Mouse (Mus musculus): ENCODE measurements around the gene Nat8.
"Not testable (repeated sequence)": the region's sequence is repeated elsewhere in the genome, so short reads cannot be mapped to it uniquely, and the experiment has no call there.

The Nat8 gene

GRCm38 (mm10) chr6:85831796-85832321 is at the start of gene Nat8:
Gene Nat8, minus strand, starts transcription at chr6:85832082.
- ChIA-PET CTCF (interaction anchor here in 1 of 4 experiments (0.6 kb wide), 1 partner anchor 135 kb away, joined by 3 read pairs; no protein-coding TSS in a partner anchor), POLR2A (interaction anchor here in 2 of 4 experiments (0.6 to 1.0 kb wide), 2 partner anchors 111 to 246 kb away, joined by 4 to 9 read pairs; no protein-coding TSS in a partner anchor)

GRCm38 (mm10) chr6:85869006-85869405 is 37.1 kb upstream of the Nat8 start, which contains the start of gene Nat8f2:
Gene Nat8f2, minus strand, starts transcription at chr6:85869158.
- CTCF ChIA-PET, POLR2A ChIA-PET: not testable (repeated sequence)

GRCm38 (mm10) chr6:85867726-85868690 is 36.1 kb upstream of the Nat8 start:
- CTCF ChIA-PET: no interaction called here

GRCm38 (mm10) chr6:85866995-85867394 is 35.1 kb upstream of the Nat8 start:
- CTCF ChIA-PET, POLR2A ChIA-PET: not testable (repeated sequence)

More at GRCm38 (mm10) chr6:85867726-85868690, 36.1 kb upstream of the Nat8 start:
- POLR2A ChIA-PET: no interaction called here

- POLR2A ChIA-PET, CTCF ChIA-PET: not testable (repeated sequence)
Observed at GRCm38 (mm10) chr6:85866166-85866565, 34.3 kb upstream of the Nat8 start.

GRCm38 (mm10) chr6:85864900-85865639 is 33.2 kb upstream of the Nat8 start:
- ChIA-PET CTCF (interaction anchor here in 1 of 4 experiments (0.6 kb wide), 1 partner anchor 469 kb away, joined by 6 read pairs; no protein-coding TSS in a partner anchor), POLR2A (interaction anchor here in 2 of 4 experiments (0.6 to 1.0 kb wide), 4 partner anchors 17 to 1582 kb away, joined by 3 to 5 read pairs (median 4); partner anchors contain the start of gene Nat8f1 (in 1 of the 2))

- CTCF ChIA-PET: interaction anchor here in 1 of 4 experiments (0.6 kb wide), 1 partner anchor 422 kb away, joined by 5 read pairs; no protein-coding TSS in a partner anchor
- POLR2A ChIA-PET: interaction anchor here in 1 of 4 experiments (1.0 kb wide), 1 partner anchor 16 kb away, joined by 3 read pairs; no protein-coding TSS in a partner anchor
Observed at GRCm38 (mm10) chr6:85863840-85864239, 32.0 kb upstream of the Nat8 start.

- ChIA-PET CTCF (no interaction called here), POLR2A (no interaction called here)
Observed at GRCm38 (mm10) chr6:85863136-85863535, 31.3 kb upstream of the Nat8 start.

- POLR2A ChIA-PET: no interaction called here
- CTCF ChIA-PET: interaction anchor here in 1 of 4 experiments (0.7 kb wide), 1 partner anchor 206 kb away, joined by 3 read pairs; no protein-coding TSS in a partner anchor
Observed at GRCm38 (mm10) chr6:85862565-85862964, 30.7 kb upstream of the Nat8 start.

- POLR2A ChIA-PET: interaction anchor here in 1 of 4 experiments (0.9 to 1.0 kb wide), 2 partner anchors 11 to 12 kb away, joined by 3 read pairs; no protein-coding TSS in a partner anchor
- CTCF ChIA-PET: interaction anchor here in 1 of 4 experiments (0.6 kb wide), 1 partner anchor 1025 kb away, joined by 3 read pairs; no protein-coding TSS in a partner anchor
Observed at GRCm38 (mm10) chr6:85861247-85861646, 29.4 kb upstream of the Nat8 start.

GRCm38 (mm10) chr6:85856194-85856678 is 24.4 kb upstream of the Nat8 start:
- CTCF ChIA-PET: interaction anchor here in 1 of 4 experiments (0.7 kb wide), 1 partner anchor 34 kb away, joined by 3 read pairs; no protein-coding TSS in a partner anchor
- POLR2A ChIA-PET: no interaction called here

- POLR2A ChIA-PET: no interaction called here
- CTCF ChIA-PET: interaction anchor here in 2 of 4 experiments (0.5 to 0.7 kb wide), 2 partner anchors 207 to 502 kb away, joined by 3 read pairs; no protein-coding TSS in a partner anchor
Observed at GRCm38 (mm10) chr6:85853481-85853880, 21.6 kb upstream of the Nat8 start.

GRCm38 (mm10) chr6:85851062-85851773 is 19.3 kb upstream of the Nat8 start:
- CTCF ChIA-PET: interaction anchor here in 1 of 4 experiments (2.3 kb wide), 1 partner anchor 53 kb away, joined by 5 read pairs; the partner anchor contains the start of gene Nat8f4
- POLR2A ChIA-PET: interaction anchor here in 1 of 4 experiments (0.6 to 1.7 kb wide), 2 partner anchors 51 to 64 kb away, joined by 4 read pairs; partner anchors contain the start of gene Nat8f1

GRCm38 (mm10) chr6:85849240-85849639 is 17.4 kb upstream of the Nat8 start:
- ChIA-PET CTCF (interaction anchor here in 2 of 4 experiments (0.8 to 2.3 kb wide), 4 partner anchors 10 to 66 kb away, joined by 3 to 5 read pairs (median 4); partner anchors contain the start of genes Nat8f1 (in 1 of the 2) and Nat8f4 (in 1 of the 2)), POLR2A (interaction anchor here in 3 of 4 experiments (0.8 to 3.7 kb wide), 9 partner anchors 12 to 474 kb away, joined by 3 to 12 read pairs (median 3); partner anchors contain the start of genes Nat8f1 (in 3 of the 3) and Dusp11 (in 1 of the 3))

GRCm38 (mm10) chr6:85848140-85848539 is 16.3 kb upstream of the Nat8 start:
- POLR2A ChIA-PET: interaction anchor here (0.5 to 3.7 kb wide), 15 partner anchors 13 to 538 kb away, joined by 3 to 12 read pairs (median 3); partner anchors contain the start of genes Dusp11 (in 2 of the 4), Nat8f1 (in 2 of the 4), Cct7 (in 1 of the 4) and Pradc1 (in 1 of the 4)
- CTCF ChIA-PET: interaction anchor here in 1 of 4 experiments (0.6 to 1.4 kb wide), 2 partner anchors 9 to 11 kb away, joined by 5 read pairs; no protein-coding TSS in a partner anchor

- ChIA-PET POLR2A (interaction anchor here in 3 of 4 experiments (0.6 to 3.7 kb wide), 6 partner anchors 13 to 330 kb away, joined by 3 to 12 read pairs (median 4); partner anchors contain the start of gene Dusp11 (in 1 of the 3)), CTCF (interaction anchor here in 2 of 4 experiments (0.5 to 0.6 kb wide), 3 partner anchors 10 to 468 kb away, joined by 3 to 7 read pairs (median 3); no protein-coding TSS in a partner anchor)
Observed at GRCm38 (mm10) chr6:85846921-85847320, 15.0 kb upstream of the Nat8 start.

Measured in embryonic stem cell, embryonic (primary cell).